Mouse (Mus musculus) ES-Bruce4 (cell line): ENCODE data around the gene Ms4a12. TPM values are rescaled to one million over a fixed set of nuclear protein-coding genes. Genes with fewer than 3 reads are reported as not detected.

ENCODE experiments used
- H3K27ac ChIP-seq: 2 replicates; pipeline ENCODE4 v1.5.1; 2012; ENCODE audit warnings: low read length, inconsistent platforms; ENCODE audit not compliant: insufficient read depth
- H3K27me3 ChIP-seq: 2 replicates; pipeline ENCODE4 v1.6.1; 2012; ENCODE audit warnings: mild to moderate bottlenecking, low read length, inconsistent platforms; ENCODE audit not compliant: control insufficient read depth, poor library complexity, insufficient read depth, severe bottlenecking
- H3K36me3 ChIP-seq: 2 replicates; pipeline ENCODE4 v1.6.1; 2012; ENCODE audit warnings: inconsistent platforms, mild to moderate bottlenecking, low read length, moderate library complexity; ENCODE audit not compliant: control insufficient read depth, poor library complexity, insufficient read depth, severe bottlenecking
- H3K4me1 ChIP-seq: one replicate; pipeline ENCODE4 v1.8.1; 2011; ENCODE audit warnings: low read length; ENCODE audit not compliant: control insufficient read depth, insufficient read depth
- H3K4me3 ChIP-seq: 2 replicates; pipeline ENCODE4 v1.5.1; 2011; ENCODE audit warnings: low read depth, mild to moderate bottlenecking, low read length
- H3K9ac ChIP-seq: 2 replicates; pipeline ENCODE4 v1.6.1; 2012; ENCODE audit warnings: low read depth, mild to moderate bottlenecking, inconsistent platforms; ENCODE audit not compliant: poor library complexity, severe bottlenecking
- H3K9me3 ChIP-seq: replicated peaks from 2 replicates; pipeline ENCODE4 v1.6.1; 2012; ENCODE audit warnings: mild to moderate bottlenecking, low read length, inconsistent platforms; ENCODE audit not compliant: control insufficient read depth, poor library complexity, insufficient read depth, severe bottlenecking
- CTCF ChIP-seq: IDR thresholded peaks from one replicate; pipeline ENCODE4 v1.8.1; 2011; ENCODE audit warnings: low read depth, low read length
- EP300 ChIP-seq: IDR thresholded peaks from 2 replicates; pipeline ENCODE4 v1.6.1; 2011; ENCODE audit warnings: low read depth, low read length; ENCODE audit not compliant: insufficient read depth
- POLR2A ChIP-seq: IDR thresholded peaks from one replicate; pipeline ENCODE4 v1.8.1; 2011; ENCODE audit warnings: low read length; ENCODE audit not compliant: insufficient read depth
- polyA plus RNA-seq: library from polyadenylated mRNA; stranded (reverse); fragments of >200 nt; gene quantifications from 2 replicates; pipeline ENCODE4 v1.2.4, GENCODE M21; 2011; ENCODE audit warnings: low read depth; ENCODE audit not compliant: missing spikeins, insufficient read depth, insufficient read length

Ms4a12 gene
- polyA plus RNA-seq, 1 experiment: not detected

DNA sequence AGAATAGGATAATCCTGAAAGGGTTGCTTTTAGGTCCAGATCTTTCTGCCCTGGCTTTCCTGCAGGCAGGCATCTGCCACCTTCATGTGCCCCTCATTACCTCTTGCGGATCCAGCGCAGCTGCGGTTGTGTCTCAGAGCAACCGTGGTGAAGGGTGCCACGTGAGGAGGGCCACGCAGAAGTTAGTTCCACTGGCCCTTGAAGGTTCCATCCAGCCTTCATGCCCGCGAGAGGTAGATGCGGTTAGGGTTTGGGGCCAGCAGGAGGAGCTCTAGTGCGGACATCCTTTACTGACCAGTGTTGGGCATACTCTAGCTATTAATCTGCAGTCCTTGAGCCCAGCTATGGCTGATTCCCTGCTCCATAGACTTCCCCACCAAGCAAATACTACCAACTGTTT lies 67.1 kb downstream of the Ms4a12 start, which contains the start of gene 1700025F22Rik:
Gene 1700025F22Rik (minus strand): TSS at position 149 of the 400 bp plus-strand sequence.
- Histone ChIP-seq H3K27ac (no peak within 1 kb of the TSS), H3K9ac (no peak within 1 kb of the TSS), H3K9me3 (no peaks in the 10 kb centered on the region), H3K4me3 (no peak within 1 kb of the TSS), H3K27me3 (no peaks in the 10 kb centered on the region), H3K4me1 (no peaks in the 10 kb centered on the region), H3K36me3 (no peaks in the 10 kb centered on the region)
- TF ChIP-seq POLR2A: no peak
- no peak for TF ChIP-seq EP300
- peak; percentile 68 for TF ChIP-seq CTCF

Other genes with a start within 250 kb of the Ms4a12 start
- not detected in 2 replicates for gene Ms4a15, start 239.2 kb downstream of the Ms4a12 start, polyA plus RNA-seq
- gene Ms4a18, start 214.4 kb downstream of the Ms4a12 start, polyA plus RNA-seq: not detected in 2 replicates
- gene Ms4a8a, start 151.3 kb downstream of the Ms4a12 start, polyA plus RNA-seq: not detected in 2 replicates
- not detected in 2 replicates for gene 1700017D01Rik, start 101.6 kb downstream of the Ms4a12 start, polyA plus RNA-seq
- not detected in 2 replicates for gene 1700025F22Rik, start 67.1 kb downstream of the Ms4a12 start, polyA plus RNA-seq
- not detected in 2 replicates for gene Ms4a13, start 35.7 kb downstream of the Ms4a12 start, polyA plus RNA-seq
- not detected in 2 replicates for gene Ms4a1, start 33.8 kb upstream of the Ms4a12 start, polyA plus RNA-seq
- not detected in 2 replicates for gene Ms4a5, start 51.4 kb upstream of the Ms4a12 start, polyA plus RNA-seq
- not detected in 2 replicates for gene Ms4a14, start 82.0 kb upstream of the Ms4a12 start, polyA plus RNA-seq
- not detected in 2 replicates for gene Ms4a7, start 103.7 kb upstream of the Ms4a12 start, polyA plus RNA-seq
- not detected in 2 replicates for gene Ms4a4a, start 143.1 kb upstream of the Ms4a12 start, polyA plus RNA-seq
- not detected in 2 replicates for gene Ms4a4c, start 172.3 kb upstream of the Ms4a12 start, polyA plus RNA-seq
- not detected in 2 replicates for gene Ms4a4b, start 211.1 kb upstream of the Ms4a12 start, polyA plus RNA-seq
- not detected in 2 replicates for gene Ms4a6c, start 236.9 kb upstream of the Ms4a12 start, polyA plus RNA-seq